Mouse (Mus musculus) adrenal gland, postnatal 36 days (tissue): ENCODE data around the gene Zfp697. TPM values are rescaled to one million over a fixed set of nuclear protein-coding genes. Genes with fewer than 3 reads are reported as not detected.
"Not testable (repeated sequence)": the region's sequence is repeated elsewhere in the genome, so short reads cannot be mapped to it uniquely, and the experiment has no call there.

Source experiments
- DNase-seq, 2 experiments: peaks; one replicate each; pipeline ENCODE4 v3.0.0; 2021; ENCODE audit warnings: mixed read lengths in 1 of 2
- total RNA-seq, 2 experiments: library from RNA; stranded (reverse); gene quantifications; 2 replicates each; pipeline ENCODE4 v1.2.3; 2021

Gene Zfp697
- total RNA-seq, 2 experiments from 2014 or later, result 5.1 to 5.8 TPM

DNA sequence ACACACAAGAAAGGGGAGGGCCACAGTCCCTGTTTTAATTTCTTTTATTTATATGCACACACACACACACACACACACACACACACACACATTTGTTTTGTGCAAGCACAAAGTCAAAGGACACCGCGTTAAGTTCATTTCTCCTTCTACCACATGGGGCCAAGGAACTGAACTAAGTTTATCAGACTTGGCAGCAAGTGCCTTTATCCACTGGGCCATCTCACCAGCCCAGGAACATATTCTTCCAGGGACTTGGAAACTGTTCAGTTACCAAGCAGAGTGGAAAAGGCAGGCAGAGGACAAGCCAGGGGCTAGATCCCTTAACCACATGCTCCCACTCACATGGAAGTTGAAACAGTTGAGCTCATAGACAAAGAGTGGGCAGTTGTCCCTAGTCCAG is 13.5 kb upstream of the Zfp697 start:
- no peak for DNase-seq

GRCm38 (mm10) chr3:98374062-98374719 is 8.1 kb upstream of the Zfp697 start:
- DNase-seq, result no peak

DNA sequence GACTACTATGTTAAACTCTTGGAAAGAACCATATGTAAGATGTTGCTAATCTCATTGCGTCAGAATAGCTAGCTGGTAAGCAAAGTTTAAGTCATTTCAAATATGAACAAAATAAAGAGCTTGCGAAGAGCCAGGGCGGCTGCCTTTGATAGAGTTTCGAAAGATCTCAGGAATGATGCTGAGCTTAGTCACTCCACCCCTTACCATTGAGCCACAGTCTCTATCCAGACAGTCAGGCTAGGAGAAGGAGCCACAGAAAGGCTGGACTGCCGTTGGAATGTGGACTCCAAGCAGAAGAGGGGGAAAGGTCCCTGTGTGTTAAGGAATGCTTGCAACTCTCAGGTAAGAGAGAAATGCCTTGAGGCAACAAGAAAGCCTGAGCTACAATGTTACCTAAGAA is 7.3 kb upstream of the Zfp697 start:
- DNase-seq, result no peak

GRCm38 (mm10) chr3:98378267-98378666 is 4.0 kb upstream of the Zfp697 start:
- no peak for DNase-seq

GRCm38 (mm10) chr3:98379236-98379635 is 3.0 kb upstream of the Zfp697 start:
- DNase-seq, result peak; percentile 41 to 53

DNA sequence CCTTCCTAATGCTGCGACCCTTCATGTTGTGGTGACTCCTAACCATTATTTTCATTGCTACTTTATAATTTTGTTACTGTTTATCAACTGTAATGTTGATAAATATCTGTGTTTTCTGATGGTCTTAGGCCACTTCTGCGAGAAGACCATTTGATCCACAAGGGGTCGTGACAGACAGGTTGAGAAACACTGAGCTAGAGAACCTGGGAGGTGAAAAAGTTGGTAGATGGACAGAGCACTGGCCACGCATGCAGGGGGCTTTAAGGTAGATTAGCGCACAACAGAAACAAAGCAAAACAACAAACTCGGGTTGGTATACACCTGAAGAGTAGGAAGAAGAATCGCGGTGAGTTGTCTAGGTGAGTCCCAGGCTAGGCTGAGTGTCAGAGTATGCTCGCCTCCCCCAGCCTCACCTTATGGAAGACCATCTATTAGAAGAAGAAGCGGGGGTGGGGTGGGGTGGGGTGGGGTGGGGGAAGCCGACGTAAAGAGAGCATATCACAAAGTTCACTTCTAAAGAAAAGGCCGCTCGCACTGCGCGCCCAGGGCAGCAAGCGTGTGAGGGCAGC is 500 bp upstream of the Zfp697 start:
- no peak for DNase-seq

DNA sequence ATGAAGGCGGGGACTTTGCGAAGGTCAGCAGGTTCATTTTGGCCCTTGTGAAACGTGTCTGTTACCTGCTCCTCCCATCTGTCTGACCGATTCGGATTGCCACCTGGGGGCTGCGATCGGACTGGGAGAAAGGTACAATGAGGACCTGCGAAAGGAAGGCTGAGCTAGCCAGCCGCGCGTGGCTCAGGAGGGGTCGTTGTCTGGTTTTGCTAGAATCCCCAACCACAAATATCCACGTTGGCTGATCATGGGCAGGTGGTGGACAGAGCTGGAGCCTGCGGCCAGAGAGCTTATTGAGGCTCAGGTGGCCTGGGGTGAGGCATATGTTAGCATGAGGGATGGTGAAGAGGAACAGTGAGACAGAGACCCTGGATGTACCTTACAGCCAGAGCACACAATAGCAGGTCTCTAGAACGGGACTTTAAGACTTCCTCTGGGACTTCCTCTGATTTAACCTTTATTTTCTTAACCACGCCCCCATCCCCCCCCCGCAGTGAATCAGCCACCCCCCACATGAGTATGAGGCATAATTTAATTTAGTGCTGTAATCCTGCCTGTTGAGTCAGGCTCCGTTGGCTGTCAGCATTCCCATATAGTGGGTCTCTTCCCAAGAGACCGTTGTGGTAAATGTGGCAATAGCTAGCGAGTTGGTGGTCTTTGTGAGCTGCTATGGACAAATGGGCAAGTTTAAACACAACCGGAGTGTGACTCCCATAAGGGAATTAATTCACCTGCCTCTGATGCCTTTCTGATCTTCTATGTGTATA is 946 bp downstream of the Zfp697 start:
- DNase-seq, result peak; percentile 17 to 29

DNA sequence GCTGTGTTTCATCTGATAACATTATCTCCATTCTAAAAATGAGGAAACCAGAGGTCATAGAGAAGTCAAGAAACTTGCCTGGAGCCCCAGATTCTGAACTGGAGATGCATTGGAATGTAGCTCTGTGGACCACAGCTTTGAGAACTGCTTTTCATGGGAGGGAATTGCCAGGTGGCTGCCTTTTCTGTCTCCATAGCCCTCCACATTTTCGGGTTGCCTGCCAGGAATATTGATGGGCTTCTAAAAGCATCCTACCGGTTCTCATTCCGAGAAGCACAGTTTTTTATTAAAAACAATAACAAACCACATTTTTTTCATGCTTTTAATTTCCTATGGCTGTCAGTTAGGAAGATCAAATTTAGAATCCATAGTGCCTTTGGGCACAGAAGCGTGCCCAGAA is 4.8 kb downstream of the Zfp697 start:
- DNase-seq, result no peak

DNA sequence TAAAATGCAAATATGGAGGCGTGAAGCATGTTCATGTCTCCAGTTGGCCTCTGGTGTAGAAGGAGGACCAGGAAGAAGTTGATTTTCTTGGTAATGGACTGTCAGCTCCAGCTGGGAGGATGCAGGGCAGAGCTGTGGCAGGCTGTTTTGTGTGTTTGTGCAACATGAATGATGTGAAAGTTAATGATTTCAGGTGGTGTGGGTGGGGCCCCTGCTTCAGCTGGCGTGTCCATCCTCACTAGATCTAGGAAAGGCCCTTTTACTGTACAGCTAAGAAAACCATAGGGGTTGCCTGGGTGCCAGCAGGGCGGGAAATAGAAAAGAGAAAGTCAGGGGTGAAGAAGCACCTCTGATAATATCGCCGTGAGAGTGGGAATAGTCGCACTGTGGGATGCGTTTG is 5.5 kb downstream of the Zfp697 start:
- no peak for DNase-seq

DNA sequence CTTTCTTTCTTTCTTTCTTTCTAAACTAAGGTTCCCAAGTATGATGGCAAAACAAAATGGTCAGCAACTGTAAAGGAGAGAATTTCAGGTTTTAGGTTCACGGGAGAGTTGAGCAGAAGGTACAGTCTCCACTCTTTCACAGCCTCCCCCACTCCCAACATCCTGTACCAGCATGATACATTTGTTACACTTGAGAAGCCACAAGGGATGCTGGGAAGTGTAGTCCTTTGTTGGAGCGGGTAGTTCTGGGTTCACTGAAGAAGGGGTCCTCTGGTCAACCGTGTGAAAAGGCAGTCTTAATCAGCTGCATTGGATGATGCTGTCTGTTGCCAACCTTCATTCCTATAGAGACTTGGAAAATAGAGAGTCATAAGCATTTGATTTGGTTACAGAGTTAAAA is 7.0 kb downstream of the Zfp697 start:
- DNase-seq, result no peak

DNA sequence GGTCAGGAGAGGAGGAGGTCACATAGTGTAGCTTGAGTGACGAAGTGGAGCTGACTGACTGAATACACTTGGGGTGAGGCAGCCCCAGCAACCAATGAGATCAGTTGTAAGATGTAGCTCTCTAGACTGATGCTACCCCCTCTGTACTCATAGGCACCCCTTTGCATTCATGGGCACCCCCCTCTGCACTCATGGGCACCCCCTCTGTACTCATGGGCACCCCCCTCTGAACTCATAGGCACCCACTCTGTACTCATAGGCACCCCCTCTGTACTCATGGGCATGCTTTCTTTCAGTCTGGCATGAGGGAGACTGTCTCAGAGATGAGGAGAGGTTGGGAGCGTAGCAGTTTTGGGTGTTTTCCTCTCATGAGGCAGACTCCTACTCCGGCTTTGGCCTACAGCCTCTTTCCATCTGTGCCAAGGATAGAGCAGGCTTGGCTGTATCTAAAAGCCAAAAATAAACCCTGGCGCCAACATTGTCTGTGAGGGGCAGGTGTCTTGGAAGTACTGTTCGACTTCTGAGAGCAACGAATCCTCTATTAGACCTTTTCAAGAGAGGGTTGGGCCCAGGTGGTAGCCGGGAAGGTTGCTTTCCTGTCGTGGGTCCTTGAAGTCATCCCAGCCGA is 22.1 kb downstream of the Zfp697 start:
- not testable (repeated sequence) for DNase-seq

- DNase-seq, result not testable (repeated sequence)
Observed at GRCm38 (mm10) chr3:98405877-98406276, 23.6 kb downstream of the Zfp697 start.

- DNase-seq, result not testable (repeated sequence)
Observed at GRCm38 (mm10) chr3:98406569-98407144, 24.4 kb downstream of the Zfp697 start.

DNA sequence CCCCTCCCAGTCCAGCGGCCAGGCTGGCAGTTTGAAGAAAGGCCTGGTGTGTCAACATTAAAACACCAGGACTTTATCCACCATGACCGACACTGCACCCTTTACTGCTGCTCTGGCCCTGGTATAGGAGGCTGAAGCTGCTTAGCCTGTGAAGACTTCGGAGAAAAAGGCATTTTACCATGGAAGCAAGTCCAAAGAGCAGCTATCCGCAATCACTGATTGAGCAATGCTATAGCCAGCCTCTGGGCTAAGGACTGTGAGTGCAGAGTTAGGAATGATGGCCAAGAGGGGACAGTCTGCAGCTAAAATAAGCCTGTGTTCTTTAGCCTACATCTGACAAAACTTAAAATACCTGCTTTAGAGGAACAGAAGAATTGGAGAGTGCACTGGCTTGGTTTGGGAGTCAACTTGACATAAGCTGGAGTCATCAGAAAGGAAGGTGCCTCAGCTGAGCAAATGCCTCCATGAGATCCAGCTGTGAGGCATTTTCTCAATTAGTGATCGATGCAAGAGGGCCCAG is 25.1 kb downstream of the Zfp697 start:
- DNase-seq, result not testable (repeated sequence)

DNA sequence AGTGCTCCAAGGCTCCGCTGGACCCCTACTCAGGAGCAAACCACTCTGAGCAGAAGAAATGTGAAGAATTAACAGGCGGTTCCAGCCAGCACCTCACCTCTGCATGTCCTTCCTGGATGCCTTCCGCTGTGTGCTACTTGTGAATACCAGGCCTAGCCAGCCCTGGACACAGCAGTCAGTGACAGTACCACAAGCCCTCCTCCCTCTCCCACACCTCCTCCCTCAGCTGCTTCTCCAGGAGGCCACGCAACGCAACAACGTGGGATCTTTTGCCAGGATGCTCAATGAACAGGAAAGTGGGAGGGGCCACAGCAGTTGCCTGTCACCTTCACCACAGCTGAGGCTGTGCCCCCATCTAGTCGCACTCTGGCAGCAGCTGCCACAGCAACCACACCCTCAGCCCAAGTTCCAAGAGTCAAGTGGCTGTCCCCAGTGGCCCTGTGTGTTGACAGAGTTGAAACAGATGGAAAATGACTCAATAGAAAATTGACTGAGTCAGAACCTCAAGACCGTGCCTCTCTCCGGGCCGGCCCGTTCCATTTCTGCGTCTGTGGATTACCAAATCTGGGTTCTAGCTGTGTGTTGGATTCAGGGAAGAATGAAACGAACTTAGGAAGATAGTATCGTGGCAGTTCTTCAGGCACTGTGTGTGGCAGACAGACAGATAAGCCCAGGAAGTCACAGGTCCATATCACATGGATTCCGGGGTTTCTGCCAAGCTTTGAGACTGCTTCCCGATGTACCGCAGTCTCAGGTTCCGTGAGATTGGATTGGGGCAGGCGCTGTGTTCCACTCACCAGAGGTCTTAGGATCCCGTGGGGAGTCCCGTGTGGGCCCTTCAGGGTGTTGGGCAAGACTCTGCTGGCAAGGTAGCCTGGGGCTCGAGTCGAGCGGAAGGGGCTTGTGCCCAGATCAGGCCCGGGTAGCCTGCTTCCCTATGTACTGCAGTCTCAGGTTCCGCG is 28.6 kb downstream of the Zfp697 start:
- not testable (repeated sequence) for DNase-seq

DNA sequence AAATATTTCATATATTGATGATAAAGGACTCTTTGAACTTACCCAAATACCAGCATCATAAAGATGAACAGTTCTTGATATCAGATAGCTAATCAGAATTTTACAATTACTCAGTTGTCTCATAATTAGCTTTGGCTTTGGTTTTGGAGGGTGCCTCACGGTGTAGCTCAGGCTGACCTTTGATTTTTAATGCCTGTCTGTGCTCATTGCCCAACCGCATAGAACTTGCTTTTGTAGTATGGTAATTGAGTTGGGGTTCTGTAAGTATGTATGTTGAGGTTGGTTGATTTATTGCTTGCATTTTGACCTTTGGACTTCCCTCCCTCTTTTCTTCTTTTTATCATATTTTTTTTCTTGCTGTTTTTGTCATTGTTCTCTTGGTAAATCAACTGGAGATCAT is 31.5 kb downstream of the Zfp697 start:
- DNase-seq, result no peak

DNA sequence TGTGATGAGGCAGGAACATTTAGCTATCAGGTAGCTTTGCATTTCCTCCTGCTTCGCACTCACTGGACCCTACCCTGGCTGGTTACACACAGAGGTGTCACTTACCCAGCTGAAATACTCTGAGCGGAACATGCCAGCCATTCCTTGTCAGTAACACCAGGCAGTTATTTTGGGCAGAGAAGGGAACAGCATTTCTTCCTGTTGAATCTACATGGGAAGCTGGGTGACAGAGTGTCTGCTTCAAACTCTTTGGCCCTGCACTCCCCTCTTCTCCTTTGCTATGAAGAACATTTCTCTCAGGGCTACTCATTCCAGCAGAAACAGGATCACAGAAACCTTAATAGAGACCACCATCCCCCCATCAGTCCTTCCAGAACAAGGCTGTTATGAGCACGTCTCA is 32.0 kb downstream of the Zfp697 start:
- no peak for DNase-seq

DNA sequence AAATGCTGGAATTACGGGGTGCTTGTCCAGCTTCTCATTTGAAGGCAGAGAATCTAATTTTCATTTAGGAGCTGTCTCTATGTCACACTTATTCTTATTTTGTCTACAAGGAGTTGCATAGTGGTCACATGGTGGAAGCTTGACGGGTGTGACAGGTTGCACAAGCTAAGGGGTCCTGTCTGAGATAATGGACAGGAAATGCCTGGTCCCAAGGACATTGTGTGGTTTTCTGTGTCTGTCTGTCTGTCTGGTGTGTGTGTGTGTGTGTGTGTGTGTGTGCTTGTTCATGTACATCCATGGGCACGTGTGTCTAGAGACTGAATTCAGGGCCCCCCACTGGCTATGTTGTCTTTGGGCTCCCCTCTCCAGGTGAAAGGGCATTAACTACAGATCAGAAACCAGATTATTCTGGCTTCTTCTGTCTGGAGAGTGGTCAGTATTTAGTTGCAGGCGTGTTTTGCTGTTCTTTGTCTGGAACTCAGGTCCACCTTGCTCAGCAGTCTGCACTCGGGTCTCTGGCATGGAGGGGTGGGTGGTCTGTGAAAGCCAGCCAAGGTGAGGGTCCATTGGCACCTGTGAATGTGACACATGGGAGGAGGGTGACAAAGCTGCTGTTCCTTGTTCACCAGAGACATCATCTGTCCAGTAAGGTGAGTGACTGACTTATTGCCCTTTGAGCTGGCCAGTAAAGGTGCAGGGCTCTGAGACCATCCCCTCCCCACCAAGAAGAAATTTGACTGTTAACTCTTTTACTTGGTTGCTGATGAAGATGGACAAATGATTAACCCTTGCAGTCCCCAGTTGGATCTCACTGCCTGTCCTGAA is 34.4 kb downstream of the Zfp697 start:
- DNase-seq, result no peak

DNA sequence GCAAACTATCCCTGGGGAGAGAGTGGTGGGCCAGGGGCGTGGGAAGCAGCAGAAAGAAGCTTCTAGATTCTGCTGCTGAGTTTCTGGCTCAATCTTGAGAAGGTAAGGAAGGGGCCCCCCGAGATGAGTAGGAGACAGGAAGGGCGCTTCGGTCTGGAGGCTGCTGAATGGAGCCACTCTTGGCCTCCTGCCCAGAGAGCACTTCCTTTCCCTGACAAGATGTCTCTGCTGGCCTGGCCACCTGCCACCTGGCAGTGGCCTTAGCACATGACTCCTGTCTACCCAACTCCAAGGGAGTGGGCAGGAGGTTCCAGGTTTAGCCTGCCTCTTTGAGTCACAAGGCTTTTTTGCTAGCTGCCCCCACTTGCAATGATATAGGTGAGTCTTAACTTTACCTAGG is 35.1 kb downstream of the Zfp697 start:
- DNase-seq, result peak; percentile 89 to 90
